Mouse (Mus musculus) forebrain, embryonic 11.5 days (tissue): ENCODE results near the gene Kat14. TPM values are rescaled to one million over a fixed set of nuclear protein-coding genes. Genes with fewer than 3 reads are reported as not detected.

Experiments used
- ATAC-seq: fragments of 200-750 bp; cut with Nextera tagmentation; replicated peaks from 2 replicates; pipeline ENCODE4 v1.8.0; 2017; ENCODE audit warnings: moderate TSS enrichment; ENCODE audit not compliant: low FRiP score
- DNase-seq: peaks from one replicate; pipeline ENCODE4 v3.0.0-alpha.2; 2017; ENCODE audit warnings: low spot score
- H3K27ac ChIP-seq: fragments of 300-500 bp; sonication (generic); 2 replicates; pipeline ENCODE4 v1.5.1; 2014; ENCODE audit warnings: low read depth, low read length
- H3K27me3 ChIP-seq: fragments of 300-500 bp; sonication (generic); 2 replicates; pipeline ENCODE4 v1.6.1; 2014; ENCODE audit warnings: mild to moderate bottlenecking, low read length, mixed read lengths; ENCODE audit not compliant: control insufficient read depth, insufficient read depth
- H3K36me3 ChIP-seq: fragments of 300-500 bp; sonication (generic); 2 replicates; pipeline ENCODE4 v1.6.1; 2014; ENCODE audit warnings: mild to moderate bottlenecking, low read length, moderate library complexity, mixed read lengths; ENCODE audit not compliant: control insufficient read depth, insufficient read depth
- H3K4me1 ChIP-seq: fragments of 300-500 bp; sonication (generic); replicated peaks from 2 replicates; pipeline ENCODE4 v1.6.1; 2014; ENCODE audit warnings: low read length, mixed read lengths; ENCODE audit not compliant: control insufficient read depth, insufficient read depth
- H3K4me2 ChIP-seq: fragments of 300-500 bp; sonication (generic); 2 replicates; pipeline ENCODE4 v1.6.1; 2014; ENCODE audit warnings: low read depth, mild to moderate bottlenecking, low read length, moderate library complexity, mixed read lengths; ENCODE audit not compliant: severe bottlenecking
- H3K4me3 ChIP-seq: fragments of 300-500 bp; sonication (generic); 2 replicates; pipeline ENCODE4 v1.5.1; 2014; ENCODE audit warnings: low read depth, low read length
- H3K9ac ChIP-seq: fragments of 300-500 bp; sonication (generic); 2 replicates; pipeline ENCODE4 v1.6.1; 2014; ENCODE audit warnings: low read length
- H3K9me3 ChIP-seq: fragments of 300-500 bp; sonication (generic); 2 replicates; pipeline ENCODE4 v1.6.1; 2016; ENCODE audit warnings: low read length, mixed read lengths; ENCODE audit not compliant: control insufficient read depth
- WGBS: fragments of 180-500 bp; shearing (Covaris S2); extraction: QIAGEN DNeasy Blood & Tissue Kit; methylation state at CpG from one replicate; pipeline ENCODE4 v1.1.7; 2014; 5-methylcytosine and 5-hydroxymethylcytosine counted together
- polyA plus RNA-seq: library from polyadenylated mRNA; unstranded; fragments of >200 nt; fragmentation: Nextera tagmentation; extraction: Ambion mirVana; gene quantifications from 2 replicates; pipeline ENCODE4 v1.2.1, GENCODE M21; 2014

Kat14 gene
- polyA plus RNA-seq, 1 experiment from 2014 or later, result 44.9 TPM

GRCm38 (mm10) chr2:144452364-144453008 lies 83.7 kb downstream of the Kat14 start:
- WGBS, result 16% methylated on average over 8 of the region's 8 CpGs
- ATAC-seq, result peak; percentile 73; the same call in 1 of the 2 replicates
- Histone ChIP-seq H3K4me1 (no peaks in the 10 kb centered on the region), H3K27ac (no peak overlapping the region), H3K9ac (no peak overlapping the region), H3K4me2 (no peak overlapping the region), H3K27me3 (no peaks in the 10 kb centered on the region), H3K4me3 (no peak overlapping the region), H3K9me3 (no peaks in the 10 kb centered on the region), H3K36me3 (no peaks in the 10 kb centered on the region)
- DNase-seq, result peak; percentile 79

Other genes with a start within 250 kb of the Kat14 start
- 19.1 and 19.9 TPM in 2 replicates for gene Mgme1, start 98.3 kb upstream of the Kat14 start, polyA plus RNA-seq
- gene Snx5, start 98.1 kb upstream of the Kat14 start, polyA plus RNA-seq, result 117 and 129 TPM in 2 replicates
- 0.24 TPM in 1 of 2 replicates, not detected in the other for gene Ovol2, start 36.8 kb upstream of the Kat14 start, polyA plus RNA-seq
- 4.7 TPM in 1 of 2 replicates, not detected in the other for gene Pet117, start within 50 bp of the Kat14 start, polyA plus RNA-seq
- 1.5 and 3.8 TPM in 2 replicates for gene Dzank1, start 158.4 kb downstream of the Kat14 start, polyA plus RNA-seq
- gene Polr3f, start 158.7 kb downstream of the Kat14 start, polyA plus RNA-seq, result 34.2 and 36.9 TPM in 2 replicates
- gene Rbbp9, start 181.9 kb downstream of the Kat14 start, polyA plus RNA-seq, result 63.1 and 65.0 TPM in 2 replicates
- gene Sec23b, start 187.2 kb downstream of the Kat14 start, polyA plus RNA-seq, result 122 TPM in 2 replicates
- 32.0 and 40.9 TPM in 2 replicates for gene Smim26, start 225.1 kb downstream of the Kat14 start, polyA plus RNA-seq
- gene Dtd1, start 230.9 kb downstream of the Kat14 start, polyA plus RNA-seq, result 36.8 and 36.9 TPM in 2 replicates